Comparison of ENCODE assay signal across 23 mouse cellular contexts in the genomic region with DNA sequence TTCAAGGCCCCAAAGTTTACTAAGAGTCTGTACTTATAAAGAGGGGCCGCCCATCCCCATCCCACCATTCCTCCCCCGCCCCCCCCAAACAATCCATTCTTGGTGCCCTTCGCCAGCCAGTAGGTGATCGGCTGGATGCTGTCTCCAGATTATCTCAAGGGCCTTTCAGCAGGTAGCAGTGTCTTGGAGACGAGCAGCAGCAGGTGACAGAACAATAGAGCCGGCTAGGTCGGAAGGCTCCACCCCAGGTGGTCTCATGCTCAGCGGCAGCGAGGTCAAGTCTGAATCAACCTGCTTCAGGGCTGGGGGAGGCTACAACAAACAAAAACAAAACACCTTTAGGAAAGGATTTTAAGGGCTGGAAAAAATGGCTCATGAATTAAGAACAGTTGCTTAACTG. TPM values are rescaled to one million over a fixed set of nuclear protein-coding genes. Genes with fewer than 3 reads are reported as not detected.
DNase-seq lines count a peak whose midpoint lies in the region; ATAC-seq lines count a peak whose summit lies in the region.
"Had no signal": no experiment of that assay in that cellular context is flagged by ENCODE, and none has a peak within 500 bp of the region (broad histone marks: within the 10 kb centered on the region; RNA-seq: fewer than 3 reads in every experiment).

No protein-coding gene starts in this region.

- WGBS in kidney, embryonic 14.5 days, result 46% methylated on average over 9 of the region's 9 CpGs
- 30% methylated on average over 9 of the region's 9 CpGs for WGBS in intestine, embryonic 16.5 days
- WGBS in liver, embryonic 16.5 days (ENCODE audit: insufficient replicate concordance), result 64% methylated on average over 9 of the region's 9 CpGs

- H3K9me3 ChIP-seq in kidney, embryonic 14.5 days (ENCODE audit: control insufficient read depth, low read length), result no peaks in the 10 kb centered on the region
- H3K9me3 ChIP-seq in intestine, embryonic 16.5 days (ENCODE audit: control insufficient read depth, low read length), result no peaks in the 10 kb centered on the region
- no peaks in the 10 kb centered on the region for H3K9me3 ChIP-seq in liver, embryonic 16.5 days (replicated peaks; ENCODE audit: control insufficient read depth, low read length)

- no peak for ATAC-seq in kidney, embryonic 14.5 days (ENCODE audit: low FRiP score, low TSS enrichment)
- ATAC-seq in intestine, embryonic 16.5 days, result peak; percentile 59
- ATAC-seq in liver, embryonic 16.5 days (ENCODE audit: low read depth), result no peak

- no peak overlapping the region for H3K4me2 ChIP-seq in kidney, embryonic 14.5 days (replicated peaks; ENCODE audit: low read depth, low read length)
- peak overlapping the region; percentile 23; the same call in 1 of the 2 replicates for H3K4me2 ChIP-seq in intestine, embryonic 16.5 days (ENCODE audit: low read depth, low read length)
- no peak overlapping the region for H3K4me2 ChIP-seq in liver, embryonic 16.5 days (ENCODE audit: low read depth, low read length)
- H3K4me2 ChIP-seq: heart, embryonic 12.5 days; hindbrain, embryonic 14.5 days had no signal

- no peak for DNase-seq in kidney, adult 18-20 months
- DNase-seq in ES-CJ7 (ENCODE audit: low read depth, low spot score), result peak; percentile 97
- no peak for DNase-seq in layer of hippocampus, adult 9-11 months
- no peak for DNase-seq in heart, postnatal 14 days
- DNase-seq in layer of hippocampus, postnatal 10 days (ENCODE audit: low spot score in 2 of 2), result no peak
- DNase-seq: adrenal gland, postnatal 14 days; cerebellum, adult 11-12 months; cerebellum, postnatal 25 days; gastrocnemius, adult 2 months; heart, adult 11 months; kidney, adult 11 months; left cerebral cortex, postnatal 4 days; lung, adult 18-20 months; lung, postnatal 14 days; midbrain, embryonic 14.5 days; right cerebral cortex, postnatal 14 days; spleen, adult 18-20 months; thymus, adult 2 months had no signal

- intact Hi-C loops in heart, postnatal 14 days (cut with DNase I), result no loop called here

- H3K27ac ChIP-seq in kidney, embryonic 14.5 days (ENCODE audit: low read depth, low read length), result peak overlapping the region; percentile 37; the same call in 1 of the 2 replicates
- peak overlapping the region; percentile 82 for H3K27ac ChIP-seq in intestine, embryonic 16.5 days (ENCODE audit: low read length)
- peak overlapping the region; percentile 73 for H3K27ac ChIP-seq in liver, embryonic 16.5 days (ENCODE audit: low read length)
- H3K27ac ChIP-seq: gastrocnemius, adult 2 months; hindbrain, embryonic 14.5 days had no signal

- H3K36me3 ChIP-seq in kidney, embryonic 14.5 days (ENCODE audit: control insufficient read depth, insufficient read depth, low read length), result no peaks in the 10 kb centered on the region
- no peaks in the 10 kb centered on the region for H3K36me3 ChIP-seq in intestine, embryonic 16.5 days (ENCODE audit: control insufficient read depth, insufficient read depth, low read length)
- no peaks in the 10 kb centered on the region for H3K36me3 ChIP-seq in liver, embryonic 16.5 days (ENCODE audit: control insufficient read depth, insufficient read depth)
- H3K36me3 ChIP-seq: heart, embryonic 12.5 days had no signal

- H3K4me3 ChIP-seq in kidney, embryonic 14.5 days (ENCODE audit: low read length), result no peak overlapping the region
- no peak overlapping the region for H3K4me3 ChIP-seq in intestine, embryonic 16.5 days (ENCODE audit: low read length)
- no peak overlapping the region for H3K4me3 ChIP-seq in liver, embryonic 16.5 days (ENCODE audit: low read depth, low read length)
- H3K4me3 ChIP-seq: gastrocnemius, adult 2 months; heart, embryonic 12.5 days had no signal

- H3K27me3 ChIP-seq in kidney, embryonic 14.5 days (ENCODE audit: control insufficient read depth, insufficient read depth, low read length), result no peaks in the 10 kb centered on the region
- no peaks in the 10 kb centered on the region for H3K27me3 ChIP-seq in intestine, embryonic 16.5 days (replicated peaks; ENCODE audit: control insufficient read depth, insufficient read depth, low read length)
- H3K27me3 ChIP-seq in liver, embryonic 16.5 days (ENCODE audit: control insufficient read depth, insufficient read depth, low read depth, low read length), result no peaks in the 10 kb centered on the region
- H3K27me3 ChIP-seq: heart, embryonic 12.5 days had no signal

- H3K4me1 ChIP-seq in kidney, embryonic 14.5 days (ENCODE audit: control insufficient read depth, insufficient read depth, low read length), result no peaks in the 10 kb centered on the region
- H3K4me1 ChIP-seq in intestine, embryonic 16.5 days (ENCODE audit: control insufficient read depth, insufficient read depth, low read length), result 0 out of 2 replicates have a peak, but pooled peaks cover 2% of the 10 kb centered on the region
- no peaks in the 10 kb centered on the region; the same call in 1 of the 2 replicates for H3K4me1 ChIP-seq in liver, embryonic 16.5 days (ENCODE audit: control insufficient read depth, low read depth, low read length)
- H3K4me1 ChIP-seq: heart, embryonic 12.5 days had no signal

- H3K9ac ChIP-seq in kidney, embryonic 14.5 days (ENCODE audit: low read depth, low read length), result no peak overlapping the region
- no peak overlapping the region for H3K9ac ChIP-seq in intestine, embryonic 16.5 days (ENCODE audit: low read depth, low read length)
- H3K9ac ChIP-seq in liver, embryonic 16.5 days (ENCODE audit: low read depth, low read length), result no peak overlapping the region
- H3K9ac ChIP-seq: heart, embryonic 12.5 days; hindbrain, embryonic 14.5 days had no signal

RNA-seq across cellular contexts. Expression of gene Actr2, which starts 32.7 kb away (rescaled TPM):
- polyA plus RNA-seq in kidney, embryonic 14.5 days (2014; fragmentation: Nextera tagmentation; extraction: Ambion mirVana), result 71.5 and 87.1 TPM in 2 replicates
- 113 and 120 TPM in 2 replicates for polyA plus RNA-seq in intestine, embryonic 16.5 days (2015; fragmentation: Nextera tagmentation; extraction: Ambion mirVana)
- polyA plus RNA-seq in liver, embryonic 16.5 days (2015; fragmentation: Nextera tagmentation; extraction: Ambion mirVana), result 39.9 and 56.3 TPM in 2 replicates
- total RNA-seq in heart, postnatal 14 days (2021), result 10 to 100 TPM; 78.3 to 85.4 TPM
- total RNA-seq in layer of hippocampus, postnatal 10 days (2021), result 100 to 1,000 TPM; 307 to 336 TPM

RNA-seq across cellular contexts. Expression of gene Rab1a, which starts 55.8 kb away (rescaled TPM):
- polyA plus RNA-seq in kidney, embryonic 14.5 days (2014; fragmentation: Nextera tagmentation; extraction: Ambion mirVana), result 212 and 244 TPM in 2 replicates
- 368 and 403 TPM in 2 replicates for polyA plus RNA-seq in intestine, embryonic 16.5 days (2015; fragmentation: Nextera tagmentation; extraction: Ambion mirVana)
- 93.3 and 96.9 TPM in 2 replicates for polyA plus RNA-seq in liver, embryonic 16.5 days (2015; fragmentation: Nextera tagmentation; extraction: Ambion mirVana)
- total RNA-seq in heart, postnatal 14 days (2021), result 100 to 1,000 TPM; 134 to 141 TPM
- total RNA-seq in layer of hippocampus, postnatal 10 days (2021), result 100 to 1,000 TPM; 190 to 198 TPM
